Mouse (Mus musculus) embryonic fibroblast, embryonic 13.5 days (primary cell): ENCODE results near the gene Dync1li1. TPM values are rescaled to one million over a fixed set of nuclear protein-coding genes. Genes with fewer than 3 reads are reported as not detected.
"Not testable (repeated sequence)": the region's sequence is repeated elsewhere in the genome, so short reads cannot be mapped to it uniquely, and the experiment has no call there.

ENCODE experiments used
- H3K27ac ChIP-seq: 2 replicates; pipeline ENCODE4 v1.5.1; 2012; ENCODE audit warnings: low read length, control low read depth, inconsistent platforms; ENCODE audit not compliant: insufficient read depth
- H3K4me1 ChIP-seq: 2 replicates; pipeline ENCODE4 v1.6.1; 2011; ENCODE audit warnings: low read length; ENCODE audit not compliant: control insufficient read depth, insufficient read depth
- H3K4me3 ChIP-seq: 2 replicates; pipeline ENCODE4 v1.5.1; 2011; ENCODE audit warnings: mild to moderate bottlenecking, control low read depth, low read length; ENCODE audit not compliant: insufficient read depth
- CTCF ChIP-seq: IDR thresholded peaks from 2 replicates; pipeline ENCODE4 v1.5.1; 2011; ENCODE audit warnings: mild to moderate bottlenecking, control low read depth, low read length, moderate library complexity, borderline replicate concordance; ENCODE audit not compliant: insufficient read depth
- POLR2A ChIP-seq: IDR thresholded peaks from 2 replicates; pipeline ENCODE4 v1.6.1; 2011; ENCODE audit warnings: low read depth, mild to moderate bottlenecking, control low read depth, low read length, moderate library complexity
- polyA plus RNA-seq: library from polyadenylated mRNA; stranded (reverse); fragments of >200 nt; gene quantifications from 2 replicates; pipeline ENCODE4 v1.2.4, GENCODE M21; 2011; ENCODE audit warnings: low read depth; ENCODE audit not compliant: missing spikeins, insufficient read length

Dync1li1 gene
- polyA plus RNA-seq, 1 experiment: 58.0 TPM

- TF ChIP-seq CTCF: no peak
- no peak for TF ChIP-seq POLR2A
- Histone ChIP-seq H3K4me3 (no peak overlapping the region), H3K4me1 (no peaks in the 10 kb centered on the region), H3K27ac (no peak overlapping the region)
Observed at GRCm38 (mm10) chr9:114697072-114697471, 8.5 kb downstream of the Dync1li1 start.

- TF ChIP-seq POLR2A (no peak), CTCF (no peak)
- no peaks in the 10 kb centered on the region for H3K4me1 ChIP-seq
- H3K27ac ChIP-seq: no peak overlapping the region
- H3K4me3 ChIP-seq: no peak overlapping the region
Observed at GRCm38 (mm10) chr9:114697926-114698325, 9.3 kb downstream of the Dync1li1 start.

- Histone ChIP-seq H3K27ac (no peak overlapping the region), H3K4me3 (no peak overlapping the region), H3K4me1 (no peaks in the 10 kb centered on the region)
- TF ChIP-seq CTCF (no peak), POLR2A (no peak)
Observed at GRCm38 (mm10) chr9:114699262-114699661, 10.7 kb downstream of the Dync1li1 start.

GRCm38 (mm10) chr9:114699882-114700665, 11.5 kb downstream of the Dync1li1 start:
- H3K4me1 ChIP-seq: no peaks in the 10 kb centered on the region
- no peak for TF ChIP-seq POLR2A
- no peak overlapping the region for H3K4me3 ChIP-seq
- no peak overlapping the region for H3K27ac ChIP-seq

GRCm38 (mm10) chr9:114701031-114701430, 12.4 kb downstream of the Dync1li1 start:
- H3K4me1 ChIP-seq: no peaks in the 10 kb centered on the region
- no peak overlapping the region for H3K27ac ChIP-seq
- H3K4me3 ChIP-seq: no peak overlapping the region
- TF ChIP-seq CTCF: no peak
- no peak for TF ChIP-seq POLR2A

- no peak for TF ChIP-seq POLR2A
- H3K4me3 ChIP-seq: no peak overlapping the region
- H3K4me1 ChIP-seq: no peaks in the 10 kb centered on the region
- no peak overlapping the region for H3K27ac ChIP-seq
Observed at GRCm38 (mm10) chr9:114701921-114702320, 13.3 kb downstream of the Dync1li1 start.

- TF ChIP-seq POLR2A: no peak
- no peak for TF ChIP-seq CTCF
- no peak overlapping the region for H3K4me3 ChIP-seq
- no peak overlapping the region for H3K27ac ChIP-seq
- no peaks in the 10 kb centered on the region for H3K4me1 ChIP-seq
Observed at GRCm38 (mm10) chr9:114707805-114708204, 19.2 kb downstream of the Dync1li1 start.

- no peak overlapping the region for H3K4me3 ChIP-seq
- no peaks in the 10 kb centered on the region for H3K4me1 ChIP-seq
- no peak overlapping the region for H3K27ac ChIP-seq
- TF ChIP-seq POLR2A (no peak), CTCF (no peak)
Observed at GRCm38 (mm10) chr9:114710345-114710744, 21.8 kb downstream of the Dync1li1 start.

- no peak for TF ChIP-seq POLR2A
- TF ChIP-seq CTCF: no peak
- no peak overlapping the region for H3K27ac ChIP-seq
- H3K4me1 ChIP-seq: no peaks in the 10 kb centered on the region
- no peak overlapping the region for H3K4me3 ChIP-seq
Observed at GRCm38 (mm10) chr9:114713481-114713880, 24.9 kb downstream of the Dync1li1 start.

GRCm38 (mm10) chr9:114716677-114717331, 28.2 kb downstream of the Dync1li1 start:
- Histone ChIP-seq H3K27ac (no peak overlapping the region), H3K4me1 (no peaks in the 10 kb centered on the region), H3K4me3 (no peak overlapping the region)
- TF ChIP-seq CTCF (no peak), POLR2A (no peak)

- H3K27ac ChIP-seq: no peak overlapping the region
- no peak for TF ChIP-seq POLR2A
- TF ChIP-seq CTCF: no peak
- no peaks in the 10 kb centered on the region; the same call in 1 of the 2 replicates for H3K4me1 ChIP-seq
- no peak overlapping the region for H3K4me3 ChIP-seq
Observed at GRCm38 (mm10) chr9:114727315-114727714, 38.7 kb downstream of the Dync1li1 start.

- not testable (repeated sequence) for H3K4me3 ChIP-seq, H3K4me1 ChIP-seq, H3K27ac ChIP-seq
Observed at GRCm38 (mm10) chr9:114728432-114728831, 39.8 kb downstream of the Dync1li1 start.
